9 mouse cellular contexts compared by ENCODE assay signal in the genomic region with DNA sequence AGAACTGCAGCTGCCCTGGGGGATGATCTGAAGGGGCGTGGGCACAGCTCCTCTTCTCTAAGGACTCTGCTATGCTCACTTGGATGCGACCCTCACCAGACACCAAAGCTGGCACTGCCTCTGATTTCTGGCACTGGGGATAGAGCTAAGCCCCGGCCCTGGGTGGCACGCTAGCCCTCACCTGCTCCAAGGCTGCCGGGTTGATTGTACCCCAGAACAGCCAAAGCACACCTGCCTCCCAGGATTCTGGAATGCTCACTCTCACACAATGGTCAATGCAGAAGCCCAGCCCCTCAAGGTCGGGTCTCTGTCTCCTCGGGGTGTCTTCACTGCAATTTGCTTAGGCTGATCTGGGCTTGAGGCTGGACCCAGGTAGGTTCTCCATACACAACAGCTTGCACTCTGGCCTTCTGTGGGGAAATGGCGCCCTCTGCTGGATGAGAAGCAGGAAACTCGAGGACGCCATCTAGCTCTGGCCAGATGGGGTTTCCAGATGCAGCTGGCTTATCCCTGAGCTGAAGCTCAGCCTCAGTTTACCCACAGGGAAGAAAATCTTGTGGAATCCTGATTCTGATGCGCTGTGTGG. TPM values are rescaled to one million over a fixed set of nuclear protein-coding genes. Genes with fewer than 3 reads are reported as not detected.
DNase-seq lines count a peak whose midpoint lies in the region; ATAC-seq and TF ChIP-seq lines count a peak whose summit lies in the region.
"Had no signal": no experiment of that assay in that cellular context is flagged by ENCODE, and none has a peak within 500 bp of the region (broad histone marks: within the 10 kb centered on the region; RNA-seq: fewer than 3 reads in every experiment).

No protein-coding gene starts in this region.

- ATAC-seq in erythroid progenitor cell, adult 5-6 weeks (replicated peaks; ENCODE audit: low FRiP score, poor library complexity, severe bottlenecking): peak; percentile 67
- peak; percentile 57 for ATAC-seq in heart, postnatal 0 days (ENCODE audit: insufficient read depth, low read depth)
- ATAC-seq in liver, embryonic 12.5 days: peak; percentile 64
- 0 out of 2 replicates have a peak, but pooled peaks have one; percentile 33 for ATAC-seq in neural tube, embryonic 12.5 days (ENCODE audit: low FRiP score, low read depth)
- peak; percentile 30; the same call in 1 of the 2 replicates for ATAC-seq in stomach, embryonic 16.5 days (ENCODE audit: insufficient read depth, low FRiP score)

- peak; percentile 100 for TF ChIP-seq CTCF in heart, postnatal 0 days (IDR thresholded peaks at IDR 0.05; ENCODE audit: low read depth)

- H3K9me3 ChIP-seq in heart, postnatal 0 days (replicated peaks; ENCODE audit: control insufficient read depth, low read length): no peaks in the 10 kb centered on the region
- no peaks in the 10 kb centered on the region for H3K9me3 ChIP-seq in liver, embryonic 12.5 days (replicated peaks)
- H3K9me3 ChIP-seq in neural tube, embryonic 12.5 days: no peaks in the 10 kb centered on the region
- H3K9me3 ChIP-seq in stomach, embryonic 16.5 days (replicated peaks; ENCODE audit: control insufficient read depth, low read length): no peaks in the 10 kb centered on the region
- H3K9me3 ChIP-seq: embryonic facial prominence, embryonic 13.5 days had no signal

- peak; percentile 93 for DNase-seq in CD4-positive, CD25-positive, alpha-beta regulatory T cell, adult 2 months (ENCODE audit: low read depth, low spot score)
- peak; percentile 93 for DNase-seq in brain, adult 2 months (ENCODE audit: low read depth, low spot score)
- peak; percentile 78 for DNase-seq in heart, postnatal 0 days (ENCODE audit: low spot score)
- DNase-seq in kidney, postnatal 25 days: peak; percentile 89 to 90

- no peaks in the 10 kb centered on the region for H3K4me1 ChIP-seq in heart, postnatal 0 days (ENCODE audit: control insufficient read depth, insufficient read depth)
- H3K4me1 ChIP-seq in liver, embryonic 12.5 days: peaks cover 25% of the 10 kb centered on the region
- H3K4me1 ChIP-seq in neural tube, embryonic 12.5 days: 0 out of 2 replicates have a peak, but pooled peaks cover under 1% of the 10 kb centered on the region
- no peaks in the 10 kb centered on the region for H3K4me1 ChIP-seq in stomach, embryonic 16.5 days (ENCODE audit: control insufficient read depth, insufficient read depth, low read length)
- H3K4me1 ChIP-seq: embryonic facial prominence, embryonic 13.5 days had no signal

- no peaks in the 10 kb centered on the region for H3K36me3 ChIP-seq in heart, postnatal 0 days (replicated peaks; ENCODE audit: control insufficient read depth, insufficient read depth, low read length)
- peaks cover 6% of the 10 kb centered on the region for H3K36me3 ChIP-seq in liver, embryonic 12.5 days
- H3K36me3 ChIP-seq in neural tube, embryonic 12.5 days: no peaks in the 10 kb centered on the region
- no peaks in the 10 kb centered on the region for H3K36me3 ChIP-seq in stomach, embryonic 16.5 days (ENCODE audit: control insufficient read depth, insufficient read depth, low read length)
- H3K36me3 ChIP-seq: embryonic facial prominence, embryonic 13.5 days had no signal

- no peak overlapping the region for H3K9ac ChIP-seq in heart, postnatal 0 days (replicated peaks; ENCODE audit: low read depth, low read length)
- H3K9ac ChIP-seq in liver, embryonic 12.5 days: no peak overlapping the region
- H3K9ac ChIP-seq in neural tube, embryonic 12.5 days: no peak overlapping the region
- peak overlapping the region; percentile 29; the same call in 1 of the 2 replicates for H3K9ac ChIP-seq in stomach, embryonic 16.5 days (ENCODE audit: low read length)

- H3K4me3 ChIP-seq in heart, postnatal 0 days (ENCODE audit: low read depth, low read length): no peak overlapping the region
- no peak overlapping the region for H3K4me3 ChIP-seq in liver, embryonic 12.5 days
- no peak overlapping the region for H3K4me3 ChIP-seq in neural tube, embryonic 12.5 days
- H3K4me3 ChIP-seq in stomach, embryonic 16.5 days (replicated peaks; ENCODE audit: low read length): no peak overlapping the region
- H3K4me3 ChIP-seq: embryonic facial prominence, embryonic 13.5 days had no signal

- 39% methylated on average over 11 of the region's 11 CpGs for WGBS in heart, postnatal 0 days
- WGBS in liver, embryonic 12.5 days (ENCODE audit: insufficient replicate concordance): 32% methylated on average over 11 of the region's 11 CpGs
- WGBS in neural tube, embryonic 12.5 days: 41% methylated on average over 11 of the region's 11 CpGs
- 36% methylated on average over 11 of the region's 11 CpGs for WGBS in stomach, embryonic 16.5 days

- H3K27me3 ChIP-seq in heart, postnatal 0 days (ENCODE audit: control insufficient read depth, insufficient read depth, low read length): no peaks in the 10 kb centered on the region
- H3K27me3 ChIP-seq in liver, embryonic 12.5 days (replicated peaks): 0 out of 2 replicates have a peak, but pooled peaks cover 3% of the 10 kb centered on the region
- H3K27me3 ChIP-seq in neural tube, embryonic 12.5 days (replicated peaks): no peaks in the 10 kb centered on the region
- no peaks in the 10 kb centered on the region for H3K27me3 ChIP-seq in stomach, embryonic 16.5 days (ENCODE audit: control insufficient read depth, insufficient read depth, low read length)
- H3K27me3 ChIP-seq: embryonic facial prominence, embryonic 13.5 days had no signal

- no peak for TF ChIP-seq EP300 in heart, postnatal 0 days (IDR thresholded peaks at IDR 0.05; ENCODE audit: low read depth)

- H3K27ac ChIP-seq in heart, postnatal 0 days (ENCODE audit: low read depth): no peak overlapping the region
- no peak overlapping the region for H3K27ac ChIP-seq in liver, embryonic 12.5 days
- no peak overlapping the region for H3K27ac ChIP-seq in neural tube, embryonic 12.5 days
- peak overlapping the region; percentile 65; the same call in 1 of the 2 replicates for H3K27ac ChIP-seq in stomach, embryonic 16.5 days (ENCODE audit: low read length)
- H3K27ac ChIP-seq: embryonic facial prominence, embryonic 13.5 days had no signal

- no peak overlapping the region for H3K4me2 ChIP-seq in heart, postnatal 0 days (ENCODE audit: low read depth, low read length)
- H3K4me2 ChIP-seq in liver, embryonic 12.5 days: no peak overlapping the region
- no peak overlapping the region for H3K4me2 ChIP-seq in neural tube, embryonic 12.5 days (replicated peaks)
- H3K4me2 ChIP-seq in stomach, embryonic 16.5 days (ENCODE audit: low read depth, low read length): no peak overlapping the region
- H3K4me2 ChIP-seq: embryonic facial prominence, embryonic 13.5 days had no signal

RNA-seq across cellular contexts. Expression of gene Abcb9, which starts 10.9 kb away (rescaled TPM):
- total RNA-seq in erythroid progenitor cell, adult 5-6 weeks (2015; ENCODE audit: low replicate concordance): 22.3 and 24.7 TPM in 2 replicates
- 23.8 and 25.2 TPM in 2 replicates for total RNA-seq in erythroid progenitor cell, adult 5-6 weeks (2017; ENCODE audit: low replicate concordance)
- total RNA-seq in heart, postnatal 0 days (2014; rRNA removed; ENCODE audit: low replicate concordance): 1.8 and 5.4 TPM in 2 replicates
- polyA plus RNA-seq in heart, postnatal 0 days (2015; fragmentation: Nextera tagmentation; extraction: Ambion mirVana): 2.3 and 3.0 TPM in 2 replicates
- 5.0 and 5.6 TPM in 2 replicates for polyA plus RNA-seq in liver, embryonic 12.5 days (2016; fragmentation: Nextera tagmentation; extraction: Ambion mirVana)
- polyA plus RNA-seq in neural tube, embryonic 12.5 days (2016; fragmentation: Nextera tagmentation; extraction: Ambion mirVana): 4.1 and 4.7 TPM in 2 replicates
- 3.2 and 3.7 TPM in 2 replicates for polyA plus RNA-seq in stomach, embryonic 16.5 days (2015; fragmentation: Nextera tagmentation; extraction: Ambion mirVana)

RNA-seq across cellular contexts. Expression of gene Ogfod2, which starts 27.4 kb away (rescaled TPM):
- total RNA-seq in erythroid progenitor cell, adult 5-6 weeks (2015; ENCODE audit: low replicate concordance): 2.5 TPM in 1 of 2 replicates, not detected in the other
- 3.5 and 15.1 TPM in 2 replicates for total RNA-seq in erythroid progenitor cell, adult 5-6 weeks (2017; ENCODE audit: low replicate concordance)
- total RNA-seq in heart, postnatal 0 days (2014; rRNA removed; ENCODE audit: low replicate concordance): 37.6 and 55.1 TPM in 2 replicates
- 19.0 and 19.3 TPM in 2 replicates for polyA plus RNA-seq in heart, postnatal 0 days (2015; fragmentation: Nextera tagmentation; extraction: Ambion mirVana)
- polyA plus RNA-seq in liver, embryonic 12.5 days (2016; fragmentation: Nextera tagmentation; extraction: Ambion mirVana): 19.1 and 20.2 TPM in 2 replicates
- 28.1 and 28.8 TPM in 2 replicates for polyA plus RNA-seq in neural tube, embryonic 12.5 days (2016; fragmentation: Nextera tagmentation; extraction: Ambion mirVana)
- polyA plus RNA-seq in stomach, embryonic 16.5 days (2015; fragmentation: Nextera tagmentation; extraction: Ambion mirVana): 27.7 and 30.2 TPM in 2 replicates

RNA-seq across cellular contexts. Expression of gene Arl6ip4, which starts 31.2 kb away (rescaled TPM):
- 22.6 and 57.3 TPM in 2 replicates for total RNA-seq in erythroid progenitor cell, adult 5-6 weeks (2015; ENCODE audit: low replicate concordance)
- total RNA-seq in erythroid progenitor cell, adult 5-6 weeks (2017; ENCODE audit: low replicate concordance): 21.8 and 56.7 TPM in 2 replicates
- total RNA-seq in heart, postnatal 0 days (2014; rRNA removed; ENCODE audit: low replicate concordance): 12.2 and 18.0 TPM in 2 replicates
- polyA plus RNA-seq in heart, postnatal 0 days (2015; fragmentation: Nextera tagmentation; extraction: Ambion mirVana): 70.7 and 76.9 TPM in 2 replicates
- polyA plus RNA-seq in liver, embryonic 12.5 days (2016; fragmentation: Nextera tagmentation; extraction: Ambion mirVana): 94.1 and 100 TPM in 2 replicates
- 93.1 and 98.9 TPM in 2 replicates for polyA plus RNA-seq in neural tube, embryonic 12.5 days (2016; fragmentation: Nextera tagmentation; extraction: Ambion mirVana)
- 76.1 and 81.6 TPM in 2 replicates for polyA plus RNA-seq in stomach, embryonic 16.5 days (2015; fragmentation: Nextera tagmentation; extraction: Ambion mirVana)

RNA-seq across cellular contexts. Expression of gene Vps37b, which starts 52.6 kb away (rescaled TPM):
- total RNA-seq in erythroid progenitor cell, adult 5-6 weeks (2015; ENCODE audit: low replicate concordance): 15.5 TPM in 2 replicates
- 7.3 and 9.6 TPM in 2 replicates for total RNA-seq in erythroid progenitor cell, adult 5-6 weeks (2017; ENCODE audit: low replicate concordance)
- total RNA-seq in heart, postnatal 0 days (2014; rRNA removed; ENCODE audit: low replicate concordance): 51.4 and 59.6 TPM in 2 replicates
- 44.5 and 55.7 TPM in 2 replicates for polyA plus RNA-seq in heart, postnatal 0 days (2015; fragmentation: Nextera tagmentation; extraction: Ambion mirVana)
- 20.9 and 21.8 TPM in 2 replicates for polyA plus RNA-seq in liver, embryonic 12.5 days (2016; fragmentation: Nextera tagmentation; extraction: Ambion mirVana)
- polyA plus RNA-seq in neural tube, embryonic 12.5 days (2016; fragmentation: Nextera tagmentation; extraction: Ambion mirVana): 70.9 and 71.2 TPM in 2 replicates
- polyA plus RNA-seq in stomach, embryonic 16.5 days (2015; fragmentation: Nextera tagmentation; extraction: Ambion mirVana): 39.6 and 44.4 TPM in 2 replicates
